Mouse (Mus musculus) heart, adult 9 months (tissue): ENCODE results near the gene Fntb.

ENCODE experiments used
- DNase-seq, 2 experiments: peaks; one replicate each; pipeline ENCODE4 v3.0.0; 2022; ENCODE audit warnings: low spot score in 2 of 2

Fntb gene

GRCm38 (mm10) chr12:76954698-76955423 lies 189.5 kb downstream of the Fntb start:
- peak; percentile 81 to 90 for DNase-seq

DNA sequence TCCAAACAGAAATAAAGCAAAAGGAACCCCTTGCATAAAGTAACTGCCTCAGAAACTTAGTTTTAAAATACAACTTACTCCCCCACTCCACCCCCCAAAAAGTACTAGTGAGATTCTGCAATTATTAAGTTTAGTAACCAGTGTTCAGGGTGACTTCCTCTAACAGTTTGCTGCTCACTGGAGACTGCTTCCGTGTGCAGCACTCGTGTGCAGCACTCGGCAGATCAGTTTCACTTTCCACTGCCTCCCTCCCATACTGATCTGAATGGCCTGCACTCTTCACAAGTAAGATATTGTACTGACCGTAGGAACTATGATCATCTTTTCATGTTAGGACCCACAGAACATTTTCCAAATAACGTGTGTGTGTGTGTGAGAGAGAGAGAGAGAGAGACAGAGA lies 192.3 kb downstream of the Fntb start:
- DNase-seq, result peak; percentile 52 to 68

- DNase-seq, result no peak
These were observed 195.9 kb downstream of the Fntb start for GRCm38 (mm10) chr12:76961052-76961931.

DNA sequence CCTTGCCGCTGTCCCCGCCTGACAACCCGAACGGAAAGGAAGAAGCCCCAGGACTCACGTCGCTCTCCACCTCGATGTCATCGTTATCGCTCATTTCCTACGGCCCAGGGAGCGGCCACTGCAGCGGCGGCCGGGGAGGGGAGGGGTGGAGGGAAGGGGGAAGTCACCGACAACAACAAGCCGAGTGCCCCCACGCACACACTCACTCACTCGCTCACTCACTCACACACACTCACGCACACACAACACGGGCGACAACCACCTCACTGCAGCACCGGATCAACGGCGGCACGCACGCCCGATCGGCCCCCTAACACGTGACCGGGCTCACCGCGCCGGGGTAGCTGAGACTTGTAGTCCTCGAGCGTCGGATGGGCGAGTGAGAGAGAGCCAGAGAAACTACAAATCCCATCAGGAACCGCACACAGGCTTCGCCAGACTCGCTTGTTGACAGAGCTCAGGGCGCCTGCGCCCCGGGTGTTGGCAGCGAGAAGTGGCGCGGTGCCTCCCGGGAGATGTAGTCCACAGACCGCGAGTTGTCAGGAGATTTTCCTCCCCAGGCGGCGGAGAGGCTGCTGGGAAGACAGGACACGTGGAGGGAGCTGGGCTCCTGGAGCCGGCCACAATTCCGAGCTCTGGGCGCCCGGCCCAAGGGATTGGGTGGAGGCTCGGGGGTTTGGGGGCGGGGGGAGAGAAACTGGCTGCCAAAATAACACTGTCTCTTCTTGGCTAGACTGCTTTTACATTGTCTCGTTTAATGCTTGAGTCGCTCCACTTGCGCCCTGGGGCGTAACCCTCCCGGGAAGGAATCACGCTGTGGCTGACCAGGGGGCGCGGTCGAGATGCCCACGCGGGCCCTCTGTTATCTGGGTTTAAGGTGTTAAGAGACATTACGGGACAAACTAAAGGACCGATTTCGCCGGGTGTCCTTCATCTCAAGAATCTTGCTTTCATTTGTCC lies 196.8 kb downstream of the Fntb start, which contains the start of gene Max:
TSS of gene Max (minus strand) at position 270 of the 960 bp plus-strand sequence.
- DNase-seq, result peak; percentile 100

- DNase-seq, result no peak
These were observed 199.7 kb downstream of the Fntb start for GRCm38 (mm10) chr12:76965089-76965488.

GRCm38 (mm10) chr12:76965876-76966275 lies 200.5 kb downstream of the Fntb start:
- DNase-seq, result no peak
